Mouse (Mus musculus): ENCODE results near the gene Wdr45. TPM values are rescaled to one million over a fixed set of nuclear protein-coding genes. Genes with fewer than 3 reads are reported as not detected.
"Not testable (repeated sequence)": the region's sequence is repeated elsewhere in the genome, so short reads cannot be mapped to it uniquely, and the experiment has no call there.

Wdr45 gene
- polyA plus RNA-seq, 1 experiment from 2014 or later: 25.8 TPM

GRCm38 (mm10) chrX:7696954-7697381, 17.2 kb upstream of the Wdr45 start, which contains the start of gene Gpkow:
TSS of gene Gpkow (plus strand) at chrX:7697131.
- Histone ChIP-seq H3K4me3 (ENCODE audit: low read length) (peak within 1 kb of the TSS; percentile 62), H3K9ac (ENCODE audit: low read depth, low read length) (peak within 1 kb of the TSS; percentile 71), H3K27me3 (replicated peaks; ENCODE audit: control insufficient read depth, insufficient read depth, low read length) (no peaks in the 10 kb centered on the region), H3K4me1 (ENCODE audit: control insufficient read depth, insufficient read depth, low read length) (no peaks in the 10 kb centered on the region; the same call in 1 of the 2 replicates), H3K9me3 (ENCODE audit: control insufficient read depth, low read length) (no peaks in the 10 kb centered on the region), H3K27ac (ENCODE audit: low read length) (0 out of 2 replicates have a peak within 1 kb of the TSS, but pooled peaks have one; percentile 12), H3K36me3 (ENCODE audit: control insufficient read depth, insufficient read depth, low read length) (no peaks in the 10 kb centered on the region), H3K4me2 (ENCODE audit: low read depth, low read length) (peak within 1 kb of the TSS; percentile 53)
- ATAC-seq: peak; percentile 97
- WGBS: 11% methylated on average over 33 of the region's 33 CpGs

GRCm38 (mm10) chrX:7713764-7714134, 384 bp upstream of the Wdr45 start:
- ATAC-seq; H3K36me3 ChIP-seq (ENCODE audit: control insufficient read depth, insufficient read depth, low read length); H3K27me3 ChIP-seq (replicated peaks; ENCODE audit: control insufficient read depth, insufficient read depth, low read length); H3K27ac ChIP-seq (ENCODE audit: low read length); H3K4me1 ChIP-seq (ENCODE audit: control insufficient read depth, insufficient read depth, low read length); H3K9me3 ChIP-seq (ENCODE audit: control insufficient read depth, low read length): not testable (repeated sequence)
- Histone ChIP-seq H3K4me2 (ENCODE audit: low read depth, low read length) (peak overlapping the region; percentile 37), H3K4me3 (ENCODE audit: low read length) (peak overlapping the region; percentile 32), H3K9ac (ENCODE audit: low read depth, low read length) (peak overlapping the region; percentile 49; the same call in 1 of the 2 replicates)
- WGBS: 27% methylated on average over 5 of the region's 12 CpGs

DNA sequence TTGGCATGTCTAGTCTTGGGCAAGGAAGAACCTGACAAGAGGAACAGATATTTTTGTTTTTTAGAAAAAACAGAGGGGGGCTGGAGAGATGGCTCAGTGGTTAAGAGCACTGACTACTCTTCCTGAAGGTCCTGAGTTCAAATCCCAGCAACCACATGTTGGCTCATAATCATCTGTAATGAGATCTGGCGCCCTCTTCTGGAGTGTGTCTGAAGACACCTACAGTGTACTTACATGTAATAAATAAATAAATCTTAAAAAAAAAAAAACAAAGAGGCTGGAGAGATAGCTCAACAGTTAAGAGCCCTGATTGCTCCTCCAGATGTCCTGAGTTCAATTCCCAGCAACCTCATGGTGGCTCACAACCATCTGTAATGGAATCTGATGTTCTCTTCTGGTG, 1.9 kb downstream of the Wdr45 start:
- H3K9ac ChIP-seq (ENCODE audit: low read depth, low read length); H3K9me3 ChIP-seq (ENCODE audit: control insufficient read depth, low read length); H3K27ac ChIP-seq (ENCODE audit: low read length); H3K4me2 ChIP-seq (ENCODE audit: low read depth, low read length); H3K4me1 ChIP-seq (ENCODE audit: control insufficient read depth, insufficient read depth, low read length); H3K36me3 ChIP-seq (ENCODE audit: control insufficient read depth, insufficient read depth, low read length); ATAC-seq; H3K27me3 ChIP-seq (replicated peaks; ENCODE audit: control insufficient read depth, insufficient read depth, low read length); H3K4me3 ChIP-seq (ENCODE audit: low read length): not testable (repeated sequence)
- 35% methylated on average over 1 of the region's 1 CpGs for WGBS

DNA sequence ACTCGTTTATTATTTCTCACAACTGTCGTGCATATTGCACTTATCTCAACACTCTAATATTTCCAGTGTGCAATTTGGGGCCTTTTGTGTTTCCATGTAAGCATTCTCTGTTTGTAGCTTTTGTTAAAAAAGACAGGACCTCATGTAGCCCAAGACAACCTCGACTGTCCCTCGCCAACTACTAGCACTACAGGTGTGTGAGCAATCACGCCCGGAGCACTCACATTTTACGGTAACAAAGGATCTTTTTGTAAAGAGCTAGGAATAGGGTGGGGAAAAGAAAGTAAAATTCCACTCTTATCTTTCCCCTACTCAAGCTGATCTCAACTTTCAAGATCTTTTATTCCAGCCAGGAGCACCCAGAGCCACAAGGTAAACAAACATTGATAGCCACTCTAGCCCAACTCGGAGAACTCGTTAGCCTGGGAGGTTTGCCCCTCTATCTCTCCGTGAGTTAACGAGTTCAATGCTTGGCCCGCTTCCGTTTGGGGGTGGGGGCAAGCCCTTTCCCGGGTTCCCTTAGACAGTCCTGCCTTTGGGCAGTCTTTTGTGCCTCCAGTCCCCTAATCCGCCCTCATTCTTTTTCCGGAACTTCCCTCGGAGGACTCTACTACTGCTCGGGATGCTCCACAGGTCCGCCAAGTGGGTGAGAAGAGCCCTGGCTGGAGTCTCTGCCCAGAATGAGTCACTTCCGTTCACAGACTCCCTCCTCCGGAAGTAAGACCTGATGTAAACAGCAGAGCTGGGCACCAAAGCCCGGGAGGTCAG, 7.6 kb downstream of the Wdr45 start, which contains the start of gene Gm45208:
TSS of gene Gm45208 (plus strand) at position 732 of the 768 bp plus-strand sequence.
- peak within 1 kb of the TSS; percentile 92 for H3K27ac ChIP-seq (ENCODE audit: low read length)
- H3K9ac ChIP-seq (ENCODE audit: low read depth, low read length): peak within 1 kb of the TSS; percentile 73
- no peaks in the 10 kb centered on the region for H3K27me3 ChIP-seq (replicated peaks; ENCODE audit: control insufficient read depth, insufficient read depth, low read length)
- WGBS: 19% methylated on average over 22 of the region's 22 CpGs
- ATAC-seq: peak; percentile 95
- peak within 1 kb of the TSS; percentile 73 for H3K4me2 ChIP-seq (ENCODE audit: low read depth, low read length)
- no peaks in the 10 kb centered on the region for H3K36me3 ChIP-seq (ENCODE audit: control insufficient read depth, insufficient read depth, low read length)
- H3K9me3 ChIP-seq (ENCODE audit: control insufficient read depth, low read length): no peaks in the 10 kb centered on the region
- H3K4me3 ChIP-seq (ENCODE audit: low read length): peak within 1 kb of the TSS; percentile 65
- H3K4me1 ChIP-seq (ENCODE audit: control insufficient read depth, insufficient read depth, low read length): no peaks in the 10 kb centered on the region

DNA sequence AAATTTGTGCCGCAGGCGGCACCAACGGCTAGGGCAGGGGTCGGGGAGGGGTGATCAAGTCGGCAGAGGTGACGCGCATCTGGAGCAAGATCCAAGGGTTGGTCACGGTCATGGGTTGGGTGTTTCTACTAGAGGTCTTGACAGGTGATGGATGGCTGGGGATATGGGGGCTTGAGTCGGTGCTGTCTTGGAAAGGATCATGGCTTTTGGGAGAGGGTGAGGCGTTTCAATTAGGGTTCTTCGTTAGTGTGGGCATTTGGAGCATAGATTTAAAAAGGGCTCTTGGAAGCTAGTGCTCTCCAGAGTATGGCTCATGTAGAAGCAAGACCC, 8.1 kb downstream of the Wdr45 start:
- H3K27ac ChIP-seq (ENCODE audit: low read length): peak overlapping the region; percentile 92
- H3K9me3 ChIP-seq (ENCODE audit: control insufficient read depth, low read length): no peaks in the 10 kb centered on the region
- H3K27me3 ChIP-seq (replicated peaks; ENCODE audit: control insufficient read depth, insufficient read depth, low read length): no peaks in the 10 kb centered on the region
- peak overlapping the region; percentile 65 for H3K4me3 ChIP-seq (ENCODE audit: low read length)
- peak overlapping the region; percentile 73 for H3K9ac ChIP-seq (ENCODE audit: low read depth, low read length)
- 25% methylated on average over 11 of the region's 11 CpGs for WGBS
- H3K36me3 ChIP-seq (ENCODE audit: control insufficient read depth, insufficient read depth, low read length): no peaks in the 10 kb centered on the region
- no peaks in the 10 kb centered on the region for H3K4me1 ChIP-seq (ENCODE audit: control insufficient read depth, insufficient read depth, low read length)
- H3K4me2 ChIP-seq (ENCODE audit: low read depth, low read length): peak overlapping the region; percentile 73
- ATAC-seq: peak; percentile 47

DNA sequence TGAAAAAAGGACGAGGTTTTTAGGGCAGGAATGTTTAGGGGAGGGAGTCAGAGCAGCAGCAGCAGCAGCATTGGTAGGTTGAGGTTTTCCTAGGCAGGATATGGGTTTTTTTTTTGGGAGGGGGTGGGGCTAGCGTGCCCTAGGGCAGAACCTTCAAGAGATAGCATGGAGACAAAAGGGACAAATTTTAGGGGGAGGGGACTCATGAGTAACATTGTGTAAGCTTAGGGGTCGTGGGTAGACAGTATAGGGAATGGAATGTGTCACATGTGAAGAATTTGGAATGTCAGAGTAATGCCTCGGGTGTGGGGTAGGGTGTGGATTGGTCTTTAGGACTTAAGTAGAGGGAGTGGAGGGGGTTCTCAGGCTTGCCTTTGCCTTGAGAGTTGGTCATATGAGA, 8.6 kb downstream of the Wdr45 start:
- Histone ChIP-seq H3K9ac (ENCODE audit: low read depth, low read length) (peak overlapping the region; percentile 73), H3K27ac (ENCODE audit: low read length) (no peak overlapping the region), H3K36me3 (ENCODE audit: control insufficient read depth, insufficient read depth, low read length) (no peaks in the 10 kb centered on the region), H3K4me1 (ENCODE audit: control insufficient read depth, insufficient read depth, low read length) (0 out of 2 replicates have a peak, but pooled peaks cover 2% of the 10 kb centered on the region), H3K27me3 (replicated peaks; ENCODE audit: control insufficient read depth, insufficient read depth, low read length) (no peaks in the 10 kb centered on the region), H3K9me3 (ENCODE audit: control insufficient read depth, low read length) (no peaks in the 10 kb centered on the region), H3K4me2 (ENCODE audit: low read depth, low read length) (peak overlapping the region; percentile 73), H3K4me3 (ENCODE audit: low read length) (peak overlapping the region; percentile 65)
- ATAC-seq: no peak
- WGBS: 15% methylated on average over 4 of the region's 4 CpGs

DNA sequence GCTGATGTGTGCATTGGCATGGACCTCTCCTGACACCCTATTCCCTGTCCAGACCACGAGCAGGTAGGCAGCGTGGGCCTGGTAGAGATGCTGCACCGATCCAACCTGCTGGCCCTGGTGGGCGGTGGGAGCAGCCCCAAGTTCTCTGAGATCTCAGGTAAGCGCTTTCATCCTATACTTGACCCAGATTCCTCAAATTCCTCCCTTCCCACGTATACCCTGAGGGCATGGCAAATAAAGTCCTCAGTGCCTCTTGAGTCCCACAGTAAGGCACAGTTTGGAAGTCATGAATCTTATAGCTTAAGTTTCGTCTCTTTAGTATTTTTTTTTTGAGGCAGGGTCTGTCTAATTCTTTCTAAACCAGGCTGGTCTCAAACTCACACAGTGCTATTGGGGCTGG, 10.0 kb downstream of the Wdr45 start:
- 79% methylated on average over 7 of the region's 7 CpGs for WGBS
- H3K4me1 ChIP-seq (ENCODE audit: control insufficient read depth, insufficient read depth, low read length): 0 out of 2 replicates have a peak, but pooled peaks cover 3% of the 10 kb centered on the region
- no peaks in the 10 kb centered on the region for H3K36me3 ChIP-seq (ENCODE audit: control insufficient read depth, insufficient read depth, low read length)
- no peak overlapping the region for H3K4me3 ChIP-seq (ENCODE audit: low read length)
- no peak overlapping the region for H3K27ac ChIP-seq (ENCODE audit: low read length)
- no peaks in the 10 kb centered on the region for H3K9me3 ChIP-seq (ENCODE audit: control insufficient read depth, low read length)
- H3K9ac ChIP-seq (ENCODE audit: low read depth, low read length): no peak overlapping the region
- H3K27me3 ChIP-seq (replicated peaks; ENCODE audit: control insufficient read depth, insufficient read depth, low read length): no peaks in the 10 kb centered on the region
- no peak overlapping the region for H3K4me2 ChIP-seq (ENCODE audit: low read depth, low read length)
- no peak for ATAC-seq

DNA sequence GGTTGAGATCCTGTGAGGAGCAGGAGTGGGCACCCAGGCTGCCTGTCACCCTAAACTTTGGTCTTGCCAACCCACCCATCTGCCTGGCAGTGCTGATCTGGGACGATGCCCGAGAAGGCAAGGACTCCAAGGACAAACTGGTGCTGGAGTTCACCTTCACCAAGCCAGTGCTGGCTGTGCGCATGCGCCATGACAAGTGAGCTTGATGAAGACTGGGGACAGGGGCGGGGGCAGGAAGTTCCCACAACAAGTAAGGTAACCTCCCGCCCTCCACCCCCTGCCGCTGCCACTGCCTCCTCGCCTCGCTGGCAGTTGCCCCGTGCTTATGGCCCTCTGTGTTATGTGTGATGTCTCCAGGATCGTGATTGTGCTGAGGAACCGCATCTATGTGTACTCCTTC, 11.7 kb downstream of the Wdr45 start:
- ATAC-seq: no peak
- Histone ChIP-seq H3K4me3 (ENCODE audit: low read length) (no peak overlapping the region), H3K36me3 (ENCODE audit: control insufficient read depth, insufficient read depth, low read length) (no peaks in the 10 kb centered on the region), H3K4me1 (ENCODE audit: control insufficient read depth, insufficient read depth, low read length) (0 out of 2 replicates have a peak, but pooled peaks cover 3% of the 10 kb centered on the region), H3K4me2 (ENCODE audit: low read depth, low read length) (no peak overlapping the region), H3K27ac (ENCODE audit: low read length) (no peak overlapping the region), H3K9me3 (ENCODE audit: control insufficient read depth, low read length) (no peaks in the 10 kb centered on the region), H3K9ac (ENCODE audit: low read depth, low read length) (no peak overlapping the region), H3K27me3 (replicated peaks; ENCODE audit: control insufficient read depth, insufficient read depth, low read length) (no peaks in the 10 kb centered on the region)
- 79% methylated on average over 12 of the region's 12 CpGs for WGBS

DNA sequence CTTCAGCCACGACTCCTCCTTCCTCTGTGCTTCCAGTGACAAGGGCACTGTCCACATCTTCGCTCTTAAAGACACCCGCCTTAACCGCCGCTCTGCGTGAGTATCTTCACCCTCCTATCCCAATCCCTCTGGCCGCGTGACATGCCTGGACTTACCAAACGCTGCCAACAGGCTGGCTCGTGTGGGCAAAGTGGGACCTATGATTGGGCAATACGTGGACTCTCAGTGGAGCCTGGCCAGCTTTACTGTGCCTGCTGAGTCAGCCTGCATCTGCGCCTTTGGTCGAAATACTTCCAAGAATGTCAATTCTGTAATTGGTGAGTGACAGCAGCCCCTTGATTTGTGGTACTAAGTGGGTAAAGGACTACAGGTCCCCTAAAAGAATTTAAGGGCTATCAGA, 13.0 kb downstream of the Wdr45 start:
- Histone ChIP-seq H3K27me3 (replicated peaks; ENCODE audit: control insufficient read depth, insufficient read depth, low read length) (no peaks in the 10 kb centered on the region), H3K4me2 (ENCODE audit: low read depth, low read length) (no peak overlapping the region), H3K4me1 (ENCODE audit: control insufficient read depth, insufficient read depth, low read length) (0 out of 2 replicates have a peak, but pooled peaks cover 3% of the 10 kb centered on the region), H3K36me3 (ENCODE audit: control insufficient read depth, insufficient read depth, low read length) (no peaks in the 10 kb centered on the region), H3K27ac (ENCODE audit: low read length) (peak overlapping the region; percentile 77; the same call in 1 of the 2 replicates), H3K9ac (ENCODE audit: low read depth, low read length) (no peak overlapping the region), H3K9me3 (ENCODE audit: control insufficient read depth, low read length) (no peaks in the 10 kb centered on the region), H3K4me3 (ENCODE audit: low read length) (no peak overlapping the region)
- WGBS: 91% methylated on average over 13 of the region's 13 CpGs
- ATAC-seq: no peak

All from intestine, embryonic 16.5 days (tissue).